Mouse (Mus musculus): ENCODE results near the gene Dgki.

DNA sequence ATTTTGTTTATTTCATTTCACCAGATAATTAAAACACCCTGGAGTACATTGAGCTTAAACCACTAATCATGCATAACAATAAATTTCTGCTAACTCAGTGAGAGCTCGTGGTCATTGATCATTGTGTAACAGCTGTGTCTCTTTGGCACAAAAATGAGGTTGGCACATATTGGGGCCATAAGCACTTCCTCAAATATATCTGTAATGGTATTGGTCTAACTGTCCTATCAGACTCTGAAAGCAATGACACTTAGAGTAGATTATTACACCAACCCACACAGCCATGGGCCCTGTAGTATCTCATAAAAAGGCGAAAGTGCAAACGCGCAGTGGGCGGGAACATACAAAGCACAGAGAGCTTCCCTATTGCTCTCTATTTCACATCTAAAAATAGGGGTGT lies 305.7 kb downstream of the Dgki start:
- no peak for TF ChIP-seq CTCF (IDR thresholded peaks at IDR 0.05; ENCODE audit: control insufficient read depth, insufficient read depth, insufficient read length)
- TF ChIP-seq MAX (IDR thresholded peaks at IDR 0.05), result no peak
- no peak for TF ChIP-seq MYOG (IDR thresholded peaks at IDR 0.05; ENCODE audit: control insufficient read depth, extremely low read depth, insufficient read length)
